Mouse (Mus musculus): ENCODE results near the gene Prcc.
"Not testable (repeated sequence)": the region's sequence is repeated elsewhere in the genome, so short reads cannot be mapped to it uniquely, and the experiment has no call there.

The Prcc gene

GRCm38 (mm10) chr3:87905880-87906485, 20.6 kb upstream of the Prcc start, which contains the start of gene Hdgf:
Gene Hdgf (plus strand): TSS chr3:87906321.
- DNase-seq (ENCODE audit: low spot score): peak; percentile 94

- no peak for DNase-seq (ENCODE audit: low spot score)
These were observed 18.4 kb upstream of the Prcc start for GRCm38 (mm10) chr3:87903821-87904220.

GRCm38 (mm10) chr3:87901959-87902358, 16.6 kb upstream of the Prcc start:
- DNase-seq (ENCODE audit: low spot score): not testable (repeated sequence)

- DNase-seq (ENCODE audit: low spot score): peak; percentile 86
These were observed 15.7 kb upstream of the Prcc start for GRCm38 (mm10) chr3:87901036-87901624.

DNA sequence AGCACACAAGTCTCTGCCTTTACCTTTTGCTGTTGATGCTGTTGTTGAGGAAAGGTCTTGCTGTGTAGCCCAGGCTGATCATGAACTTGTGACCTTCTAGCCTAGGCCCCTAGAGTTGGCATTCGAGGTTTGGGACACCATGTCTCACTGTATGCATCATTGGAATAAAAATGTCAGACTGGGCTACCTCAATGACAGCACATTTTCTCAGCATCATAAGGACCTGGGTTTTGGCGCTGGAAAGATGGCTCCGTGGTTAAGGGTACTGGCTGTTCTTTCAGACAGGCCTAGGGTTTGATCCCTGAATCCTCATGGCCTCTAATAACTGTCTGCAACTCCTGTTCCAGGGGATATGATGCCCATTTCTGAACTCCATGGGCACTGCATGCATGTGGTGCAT, 14.4 kb upstream of the Prcc start:
- no peak for DNase-seq (ENCODE audit: low spot score)

DNA sequence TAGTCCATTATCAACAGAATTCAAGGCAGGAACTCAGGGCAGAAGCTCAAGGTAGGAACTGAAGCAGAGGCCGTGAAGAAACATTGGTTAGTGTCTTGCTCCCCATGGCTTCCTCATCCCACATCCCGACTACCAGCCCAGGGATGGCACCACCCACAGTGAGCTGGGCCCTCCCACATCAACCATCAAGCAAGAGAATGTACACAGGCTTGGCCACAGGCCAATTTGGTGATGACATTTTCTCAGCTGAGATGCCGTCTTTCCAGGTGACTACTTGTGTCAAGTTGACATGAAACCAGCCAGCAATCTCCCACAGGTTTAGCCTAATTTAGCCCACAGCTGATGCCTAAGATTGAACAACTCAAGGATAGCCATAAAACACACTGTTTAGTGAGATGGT, 13.9 kb upstream of the Prcc start:
- no peak for DNase-seq (ENCODE audit: low spot score)

- no peak for DNase-seq (ENCODE audit: low spot score)
These were observed 8.0 kb upstream of the Prcc start for GRCm38 (mm10) chr3:87893367-87893905.

DNA sequence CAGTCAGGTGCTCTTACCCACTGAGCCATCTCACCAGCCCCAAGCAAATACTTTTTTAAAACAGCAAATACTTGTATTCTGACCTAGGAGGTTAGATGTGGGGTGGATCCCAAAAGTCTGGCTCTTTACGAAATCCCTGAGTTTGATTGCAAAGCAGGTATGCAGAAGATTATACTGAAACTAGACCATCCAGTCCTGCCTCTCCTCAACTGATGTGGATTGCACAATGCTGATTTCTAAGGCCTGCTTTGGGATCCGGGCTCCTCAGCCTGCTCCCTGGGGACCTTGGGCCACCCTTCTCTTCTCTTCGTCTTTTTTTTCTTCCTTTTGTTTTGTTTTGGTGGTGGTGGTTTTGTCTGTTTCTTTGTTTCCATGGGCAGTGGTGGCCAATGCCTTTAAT, 6.1 kb upstream of the Prcc start:
- no peak for DNase-seq (ENCODE audit: low spot score)

DNA sequence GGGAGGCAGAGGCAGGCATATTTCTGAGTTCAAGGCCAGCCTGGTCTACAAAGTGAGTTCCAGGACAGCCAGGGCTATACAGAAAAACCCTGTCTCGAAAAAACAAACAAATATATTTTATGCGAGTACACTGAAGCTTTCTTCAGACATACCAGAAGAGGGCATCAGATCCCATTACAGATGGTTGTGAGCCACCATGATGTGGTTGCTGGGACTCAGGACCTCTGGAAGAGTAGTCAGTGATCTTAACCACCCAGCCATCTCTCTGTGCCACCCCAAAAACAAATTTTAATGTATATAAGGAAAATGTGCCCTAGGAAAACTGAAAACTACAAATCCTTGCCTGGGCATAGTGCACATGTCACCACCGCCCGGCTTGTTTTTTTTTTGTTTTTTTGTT, 2.0 kb upstream of the Prcc start:
- not testable (repeated sequence) for DNase-seq (ENCODE audit: low spot score)

GRCm38 (mm10) chr3:87886416-87886815, 1.0 kb upstream of the Prcc start:
- no peak for DNase-seq (ENCODE audit: low spot score)

- DNase-seq (ENCODE audit: low spot score): no peak
These were observed 577 bp upstream of the Prcc start for GRCm38 (mm10) chr3:87886004-87886365.

GRCm38 (mm10) chr3:87884708-87885251, 628 bp downstream of the Prcc start:
- DNase-seq (ENCODE audit: low spot score): no peak

- DNase-seq (ENCODE audit: low spot score): no peak
These were observed 1.1 kb downstream of the Prcc start for GRCm38 (mm10) chr3:87884291-87884690.

- DNase-seq (ENCODE audit: low spot score): no peak
These were observed 7.7 kb downstream of the Prcc start for GRCm38 (mm10) chr3:87877730-87878129.

DNA sequence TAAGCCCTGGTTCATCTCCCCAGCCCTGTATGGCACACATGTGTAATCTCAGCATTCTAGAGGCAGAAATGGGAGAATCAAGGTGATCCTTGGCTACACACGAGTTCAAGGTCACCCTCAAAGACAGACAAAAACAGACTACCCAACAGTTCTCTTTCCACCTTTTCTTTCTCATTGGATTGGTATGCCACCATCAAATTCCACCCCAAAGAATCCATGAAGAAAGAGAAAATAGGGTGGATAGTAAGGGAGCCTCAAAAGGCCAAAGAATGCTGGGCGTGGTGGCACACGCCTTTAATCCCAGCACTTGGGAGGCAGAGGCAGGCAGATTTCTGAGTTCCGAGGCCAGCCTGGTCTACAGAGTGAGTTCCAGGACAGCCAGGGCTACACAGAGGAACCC, 21.3 kb downstream of the Prcc start:
- not testable (repeated sequence) for DNase-seq (ENCODE audit: low spot score)

GRCm38 (mm10) chr3:87859813-87860212, 25.6 kb downstream of the Prcc start:
- peak; percentile 55 for DNase-seq (ENCODE audit: low spot score)

DNA sequence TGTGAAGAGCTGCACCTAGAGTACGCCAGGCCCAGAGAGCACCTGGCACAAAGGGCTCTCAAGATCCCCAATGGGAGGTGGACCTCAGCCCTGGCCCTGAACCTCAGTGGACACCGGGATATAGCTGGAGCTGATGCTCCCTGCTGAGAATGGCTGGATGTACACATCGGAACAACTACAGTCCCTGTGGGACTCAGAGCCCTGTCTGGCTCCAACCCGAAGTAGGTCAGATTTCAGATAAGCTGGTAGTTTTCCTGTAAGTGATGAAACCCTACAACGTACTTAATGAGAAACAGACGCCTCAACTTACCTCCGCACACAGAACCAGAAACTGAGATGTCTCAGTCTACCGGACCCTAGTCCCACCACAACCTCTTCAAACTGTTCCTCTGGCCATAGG, 27.7 kb downstream of the Prcc start:
- no peak for DNase-seq (ENCODE audit: low spot score)

- DNase-seq (ENCODE audit: low spot score): no peak
These were observed 29.5 kb downstream of the Prcc start for GRCm38 (mm10) chr3:87855936-87856335.

- no peak for DNase-seq (ENCODE audit: low spot score)
These were observed 30.4 kb downstream of the Prcc start for GRCm38 (mm10) chr3:87854795-87855568.

GRCm38 (mm10) chr3:87849117-87849516, 36.3 kb downstream of the Prcc start:
- no peak for DNase-seq (ENCODE audit: low spot score)

GRCm38 (mm10) chr3:87847680-87848079, 37.7 kb downstream of the Prcc start:
- DNase-seq (ENCODE audit: low spot score): no peak

- no peak for DNase-seq (ENCODE audit: low spot score)
These were observed 38.7 kb downstream of the Prcc start, which contains the start of gene Sh2d2a for GRCm38 (mm10) chr3:87846650-87847110. Gene Sh2d2a (plus strand): TSS chr3:87846755.

- no peak for DNase-seq (ENCODE audit: low spot score)
These were observed 39.2 kb downstream of the Prcc start for GRCm38 (mm10) chr3:87846186-87846585.
